Mouse (Mus musculus) large intestine, adult 2 months (tissue): ENCODE results near the gene Ddc. TPM values are rescaled to one million over a fixed set of nuclear protein-coding genes. Genes with fewer than 3 reads are reported as not detected.

Source experiments
- DNase-seq: peaks from one replicate; pipeline ENCODE4 v3.0.0-alpha.2; 2012; ENCODE audit warnings: low read depth, low spot score
- WGBS: fragments of 180-500 bp; shearing (Covaris S2); methylation state at CpG from one replicate; pipeline ENCODE4 v1.1.7; 2018; 5-methylcytosine and 5-hydroxymethylcytosine counted together
- polyA plus RNA-seq: library from polyadenylated mRNA; depleted of rRNA; stranded (reverse); fragments of >200 nt; gene quantifications from 2 replicates; pipeline ENCODE4 v1.2.3, GENCODE M21; 2012; rRNA removed

The Ddc gene
- polyA plus RNA-seq, 1 experiment = 25.5 TPM

- no peak for DNase-seq
- 89% methylated on average over 2 of the region's 2 CpGs for WGBS
Measured at GRCm38 (mm10) chr11:11768057-11768456, 129.9 kb downstream of the Ddc start.

- no peak for DNase-seq
Measured at GRCm38 (mm10) chr11:11766736-11767135, 131.2 kb downstream of the Ddc start.

- 78% methylated on average over 1 of the region's 1 CpGs for WGBS
- DNase-seq = no peak
Measured at GRCm38 (mm10) chr11:11766105-11766504, 131.8 kb downstream of the Ddc start.

- DNase-seq = no peak
- WGBS = 74% methylated on average over 1 of the region's 1 CpGs
Measured at GRCm38 (mm10) chr11:11765414-11765813, 132.5 kb downstream of the Ddc start.

Other genes starting within 250 kb of the Ddc start
- 8.2 and 16.0 TPM in 2 replicates for gene Ikzf1, start 213.1 kb downstream of the Ddc start, polyA plus RNA-seq
- gene Fignl1, start 89.2 kb downstream of the Ddc start, polyA plus RNA-seq = 3.0 and 5.7 TPM in 2 replicates
- 3.7 and 5.8 TPM in 2 replicates for gene Grb10, start 140.5 kb upstream of the Ddc start, polyA plus RNA-seq